Mouse (Mus musculus) neural tube, embryonic 10.5 days (tissue): ENCODE results near the gene Galnt18.
A peak's percentile ranks its signal among the peaks of the same experiment; 100 is the strongest.

Experiments used
- DNase-seq: peaks from one replicate; pipeline ENCODE4 v3.0.0-alpha.2; 2017; ENCODE audit warnings: low spot score; ENCODE audit errors: extremely low spot score

Galnt18 gene

GRCm38 (mm10) chr7:111779504-111780242 is at the start of gene Galnt18:
TSS of gene Galnt18 (minus strand) at chr7:111779977.
- DNase-seq: peak; percentile 91

- DNase-seq: no peak
Measured at GRCm38 (mm10) chr7:111827337-111827736, 47.6 kb upstream of the Galnt18 start.

GRCm38 (mm10) chr7:111813093-111813492 is 33.3 kb upstream of the Galnt18 start:
- no peak for DNase-seq

DNA sequence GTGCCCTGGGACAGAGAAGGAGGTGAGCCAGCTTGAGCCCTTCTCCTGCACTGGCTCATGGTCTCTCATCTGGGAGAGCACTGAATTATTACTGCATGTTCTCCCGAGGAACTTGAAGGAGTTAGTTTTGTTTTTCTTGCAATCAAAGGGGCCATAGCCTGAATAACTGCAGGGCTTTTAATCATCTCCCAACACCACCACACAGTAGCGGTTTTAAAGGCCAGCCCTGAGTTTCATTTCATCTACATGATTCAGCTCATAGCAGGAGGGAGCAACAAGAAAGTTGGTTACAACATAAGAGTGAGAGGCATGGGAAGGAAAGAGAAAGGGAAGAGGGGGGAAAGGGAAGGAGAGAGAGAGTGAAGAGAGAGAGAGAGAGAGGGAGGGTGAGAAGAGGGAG is 31.3 kb upstream of the Galnt18 start:
- no peak for DNase-seq

- no peak for DNase-seq
Measured at GRCm38 (mm10) chr7:111809796-111810195, 30.0 kb upstream of the Galnt18 start.

GRCm38 (mm10) chr7:111806083-111806482 is 26.3 kb upstream of the Galnt18 start:
- no peak for DNase-seq

GRCm38 (mm10) chr7:111804646-111805045 is 24.9 kb upstream of the Galnt18 start:
- DNase-seq: no peak

GRCm38 (mm10) chr7:111800785-111801184 is 21.0 kb upstream of the Galnt18 start:
- no peak for DNase-seq

DNA sequence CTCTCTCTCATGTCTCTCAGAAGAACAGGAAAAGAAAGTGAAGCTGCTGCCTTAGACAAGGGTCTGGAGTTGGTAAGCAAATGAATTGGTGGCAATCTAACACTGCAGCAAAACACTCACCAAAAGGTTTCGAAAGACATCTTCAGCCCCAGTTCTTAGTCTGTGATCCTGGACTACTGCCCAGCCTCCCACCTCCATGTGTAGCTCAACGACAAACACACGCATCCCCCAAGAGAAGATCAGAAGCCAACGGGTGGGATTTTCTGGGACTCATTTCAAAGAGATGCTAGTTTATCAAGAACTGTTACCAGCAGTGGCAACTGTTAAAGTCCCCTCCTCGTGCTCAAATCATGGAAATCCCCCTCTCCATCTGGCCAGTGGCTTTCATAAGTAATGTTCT is 20.3 kb upstream of the Galnt18 start:
- DNase-seq: no peak

GRCm38 (mm10) chr7:111799021-111799420 is 19.2 kb upstream of the Galnt18 start:
- DNase-seq: no peak

DNA sequence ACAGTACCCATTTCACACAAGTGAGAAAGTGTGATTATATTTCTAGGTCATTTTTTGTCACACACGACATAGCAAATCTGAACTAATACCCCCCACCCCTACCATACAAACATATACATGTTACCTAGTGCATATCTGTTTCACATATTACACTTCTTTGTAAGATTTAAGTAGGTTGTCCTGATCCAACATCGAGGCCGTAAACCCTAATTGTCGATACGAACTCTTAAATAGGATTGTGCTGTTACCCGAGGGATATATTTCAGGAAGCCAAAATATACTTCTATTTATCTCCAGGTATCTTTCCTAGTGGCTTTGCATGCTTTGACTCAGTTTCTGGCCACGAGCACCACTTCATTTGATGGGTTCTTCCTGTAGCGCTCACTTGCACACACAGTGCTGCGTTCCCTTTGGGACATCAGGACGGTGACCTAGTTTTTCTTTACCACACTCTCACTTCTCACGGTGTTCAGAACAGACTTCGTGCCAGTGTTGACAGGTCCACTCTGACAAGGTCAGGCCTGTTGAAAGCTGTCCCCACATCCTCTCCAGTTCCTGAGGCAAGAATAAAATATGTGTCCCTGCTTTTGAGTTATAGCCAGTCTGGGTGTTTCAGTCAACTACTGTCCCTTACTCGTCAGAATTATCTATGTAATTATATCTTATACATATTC is 17.7 kb upstream of the Galnt18 start:
- DNase-seq: no peak

DNA sequence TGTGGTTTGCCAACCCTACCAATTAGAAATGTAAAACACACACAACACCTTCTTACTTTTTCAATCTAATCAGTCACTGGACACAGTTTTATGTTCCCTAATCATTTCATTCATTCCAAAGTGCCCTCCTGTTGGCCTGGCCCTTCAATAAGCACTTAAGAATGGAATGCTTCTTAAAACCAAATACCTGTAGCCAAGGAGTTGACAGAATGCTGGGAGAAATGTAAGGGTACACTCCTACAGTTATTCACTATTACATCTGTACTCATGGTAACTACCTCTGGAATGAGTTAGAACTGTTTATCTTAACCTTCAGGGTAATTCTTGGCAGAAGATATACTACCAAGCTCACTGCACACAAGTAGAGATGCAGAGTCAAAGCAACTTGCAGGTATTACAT is 15.3 kb upstream of the Galnt18 start:
- DNase-seq: no peak

GRCm38 (mm10) chr7:111792154-111792553 is 12.4 kb upstream of the Galnt18 start:
- DNase-seq: no peak

DNA sequence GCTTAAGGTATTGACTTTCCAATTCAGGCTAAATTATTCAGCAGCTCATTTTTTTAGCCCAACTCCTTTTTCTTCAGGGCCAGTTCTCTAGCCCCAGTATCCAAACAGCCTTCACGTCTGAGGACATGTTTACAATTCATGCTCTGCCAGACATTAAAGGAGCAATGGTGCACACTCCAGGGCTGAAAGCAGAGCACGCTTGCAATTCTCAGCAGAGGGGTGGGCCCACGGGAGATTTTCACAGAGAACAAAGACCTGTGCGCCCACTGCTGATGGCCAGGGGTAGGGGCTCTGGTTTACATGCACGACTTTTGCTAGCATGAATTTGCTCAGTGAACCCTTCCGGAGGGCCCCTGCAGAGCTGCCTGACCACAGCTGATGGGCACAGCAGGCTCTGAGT is 11.6 kb upstream of the Galnt18 start:
- no peak for DNase-seq

GRCm38 (mm10) chr7:111787921-111788320 is 8.1 kb upstream of the Galnt18 start:
- DNase-seq: no peak

DNA sequence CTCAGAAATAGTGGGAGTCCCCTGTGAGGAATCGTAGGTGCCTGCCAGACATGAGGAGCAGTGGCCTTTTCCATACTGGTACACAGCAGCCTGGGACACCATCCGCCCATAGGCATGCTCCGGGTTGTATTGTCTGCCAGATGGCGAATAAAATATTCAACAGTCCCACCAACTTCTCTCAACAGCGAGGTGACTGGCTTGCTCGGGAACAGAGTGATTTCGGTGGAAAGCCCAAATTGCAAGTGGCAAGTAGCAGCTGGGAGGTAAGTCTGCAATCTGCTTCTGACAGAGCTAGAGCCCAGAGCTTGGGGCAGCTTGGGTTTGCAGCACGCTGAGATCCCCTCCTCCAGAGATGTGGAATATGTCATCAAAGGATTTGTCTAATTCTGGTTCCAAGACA is 5.7 kb upstream of the Galnt18 start:
- DNase-seq: no peak

- peak; percentile 70 for DNase-seq
Measured at GRCm38 (mm10) chr7:111782126-111782525, 2.3 kb upstream of the Galnt18 start.

GRCm38 (mm10) chr7:111781316-111781715 is 1.5 kb upstream of the Galnt18 start:
- no peak for DNase-seq

DNA sequence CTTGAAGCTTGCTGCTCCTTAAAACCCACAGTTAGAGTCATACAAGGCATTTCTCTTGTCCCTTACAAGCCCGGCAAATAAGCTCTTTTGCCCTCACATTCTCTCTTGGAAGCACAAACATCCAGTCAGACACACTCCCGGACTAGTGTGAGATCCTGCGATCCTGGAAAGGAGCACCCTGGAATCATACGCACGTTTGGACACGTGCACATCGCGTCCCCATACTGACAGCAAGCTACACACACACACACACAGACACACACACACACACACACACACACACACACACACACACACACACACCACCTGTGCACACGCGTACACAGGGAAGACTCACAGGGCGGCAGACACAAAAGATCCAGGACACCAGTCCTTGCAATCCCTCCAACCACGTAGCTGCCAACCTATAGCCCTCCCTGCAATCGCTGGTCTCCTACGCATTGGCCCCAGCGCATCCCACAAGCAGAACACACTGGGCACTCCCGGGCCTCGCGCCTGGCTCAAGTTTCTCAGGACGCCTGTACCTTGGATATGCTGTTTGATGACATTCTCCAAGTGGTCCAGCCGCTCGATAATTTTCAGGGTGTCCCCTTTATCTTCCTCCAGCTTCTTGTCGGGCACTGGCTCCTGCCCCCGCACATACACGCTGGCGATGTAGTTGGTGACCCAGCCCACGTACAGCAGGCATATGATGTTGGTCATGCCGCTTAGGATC is 831 bp downstream of the Galnt18 start:
- peak; percentile 50 for DNase-seq

DNA sequence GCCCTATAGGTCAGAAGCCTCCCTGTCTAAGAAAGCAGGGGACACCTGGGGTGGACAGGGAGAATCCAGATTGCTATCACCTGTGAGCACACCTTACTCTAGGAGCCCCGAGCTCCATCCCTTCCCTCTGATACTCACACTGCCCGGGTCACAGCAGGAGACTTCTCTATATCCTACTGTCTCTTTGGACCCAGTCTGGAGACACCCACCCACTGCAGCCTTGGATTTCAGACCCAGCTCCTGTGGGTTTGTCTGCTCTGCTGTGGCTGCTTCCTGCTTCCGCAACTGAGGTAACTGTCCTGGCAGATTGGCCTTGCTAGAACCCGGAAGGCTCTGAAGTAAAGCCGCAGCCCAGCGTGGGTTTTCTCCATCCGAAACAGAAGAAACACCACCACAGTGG is 1.6 kb downstream of the Galnt18 start:
- DNase-seq: no peak

DNA sequence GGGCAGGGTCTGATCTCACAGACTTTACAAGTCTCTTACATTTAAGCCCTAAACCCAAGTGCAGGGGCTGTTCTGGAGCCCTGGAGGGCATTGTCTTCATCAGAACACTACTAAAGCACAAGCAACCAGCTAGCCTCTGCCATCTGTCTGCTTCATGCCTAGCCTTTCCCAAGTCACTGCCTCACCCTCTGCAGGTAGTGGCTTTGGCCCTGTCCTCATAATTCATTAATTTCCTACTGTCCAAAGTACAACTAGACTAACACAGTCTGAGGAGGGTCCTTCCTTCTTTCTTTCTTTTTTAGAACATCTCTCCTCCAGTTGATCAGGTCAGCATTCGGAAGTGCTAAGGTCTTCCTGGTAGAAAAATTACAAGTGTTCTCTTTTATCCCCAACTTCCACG is 2.6 kb downstream of the Galnt18 start:
- no peak for DNase-seq

GRCm38 (mm10) chr7:111776160-111776559 is 3.6 kb downstream of the Galnt18 start:
- DNase-seq: no peak
